Mouse (Mus musculus): Measurements from ENCODE around the gene Fdx1. TPM values are rescaled to one million over a fixed set of nuclear protein-coding genes. Genes with fewer than 3 reads are reported as not detected.

The Fdx1 gene
- polyA plus RNA-seq, 2 experiments = 39.5 to 77.6 TPM

- Histone ChIP-seq H3K4me1 (ENCODE audit: control insufficient read depth, insufficient read depth, low read length) (no peaks in the 10 kb centered on the region), H3K27ac (replicated peaks; ENCODE audit: low read depth, low read length) (no peak overlapping the region), H3K27me3 (ENCODE audit: control insufficient read depth, insufficient read depth, low read length) (no peaks in the 10 kb centered on the region), H3K36me3 (ENCODE audit: control insufficient read depth, insufficient read depth, low read length) (no peaks in the 10 kb centered on the region), H3K4me2 (replicated peaks; ENCODE audit: low read depth, low read length, severe bottlenecking) (no peak overlapping the region), H3K4me3 (replicated peaks; ENCODE audit: low read length) (no peak overlapping the region), H3K9me3 (ENCODE audit: control insufficient read depth, low read length) (0 out of 2 replicates have a peak, but pooled peaks cover 4% of the 10 kb centered on the region), H3K9ac (ENCODE audit: low read depth, low read length, severe bottlenecking) (no peak overlapping the region)
- no peak for TF ChIP-seq POLR2A (IDR thresholded peaks at IDR 0.05; ENCODE audit: borderline replicate concordance, extremely low read depth, insufficient read depth, insufficient read length)
- DNase-seq (ENCODE audit: low spot score) (no peak), ATAC-seq (ENCODE audit: low FRiP score, low read depth) (no peak)
- 46% methylated on average over 4 of the region's 4 CpGs for WGBS
Observed at GRCm38 (mm10) chr9:52003501-52003900, 40.1 kb upstream of the Fdx1 start.

- 59% methylated on average over 5 of the region's 5 CpGs for WGBS
- H3K4me1 ChIP-seq (ENCODE audit: control insufficient read depth, insufficient read depth, low read length) = no peaks in the 10 kb centered on the region
- H3K4me2 ChIP-seq (replicated peaks; ENCODE audit: low read depth, low read length, severe bottlenecking) = no peak overlapping the region
- H3K27me3 ChIP-seq (ENCODE audit: control insufficient read depth, insufficient read depth, low read length) = no peaks in the 10 kb centered on the region
- peaks cover 6% of the 10 kb centered on the region; the same call in 1 of the 2 replicates for H3K9me3 ChIP-seq (ENCODE audit: control insufficient read depth, low read length)
- no peak for TF ChIP-seq POLR2A (IDR thresholded peaks at IDR 0.05; ENCODE audit: borderline replicate concordance, extremely low read depth, insufficient read depth, insufficient read length)
- no peak overlapping the region for H3K27ac ChIP-seq (replicated peaks; ENCODE audit: low read depth, low read length)
- H3K36me3 ChIP-seq (ENCODE audit: control insufficient read depth, insufficient read depth, low read length) = no peaks in the 10 kb centered on the region
- no peak for ATAC-seq (ENCODE audit: low FRiP score, low read depth)
- no peak overlapping the region for H3K9ac ChIP-seq (ENCODE audit: low read depth, low read length, severe bottlenecking)
- no peak overlapping the region for H3K4me3 ChIP-seq (replicated peaks; ENCODE audit: low read length)
- DNase-seq (ENCODE audit: low spot score) = peak; percentile 4
Observed at GRCm38 (mm10) chr9:51995331-51996099, 32.2 kb upstream of the Fdx1 start.

GRCm38 (mm10) chr9:51994636-51995260 lies 31.4 kb upstream of the Fdx1 start:
- no peak for ATAC-seq (ENCODE audit: low FRiP score, low read depth)
- Histone ChIP-seq H3K27me3 (ENCODE audit: control insufficient read depth, insufficient read depth, low read length) (no peaks in the 10 kb centered on the region), H3K27ac (replicated peaks; ENCODE audit: low read depth, low read length) (no peak overlapping the region), H3K9ac (ENCODE audit: low read depth, low read length, severe bottlenecking) (no peak overlapping the region), H3K36me3 (ENCODE audit: control insufficient read depth, insufficient read depth, low read length) (no peaks in the 10 kb centered on the region), H3K4me2 (replicated peaks; ENCODE audit: low read depth, low read length, severe bottlenecking) (no peak overlapping the region), H3K4me1 (ENCODE audit: control insufficient read depth, insufficient read depth, low read length) (no peaks in the 10 kb centered on the region), H3K9me3 (ENCODE audit: control insufficient read depth, low read length) (peaks cover 6% of the 10 kb centered on the region; the same call in 1 of the 2 replicates), H3K4me3 (replicated peaks; ENCODE audit: low read length) (no peak overlapping the region)
- DNase-seq (ENCODE audit: low spot score) = no peak
- WGBS = 81% methylated on average over 5 of the region's 5 CpGs
- no peak for TF ChIP-seq POLR2A (IDR thresholded peaks at IDR 0.05; ENCODE audit: borderline replicate concordance, extremely low read depth, insufficient read depth, insufficient read length)

GRCm38 (mm10) chr9:51993486-51994275 lies 30.3 kb upstream of the Fdx1 start:
- Histone ChIP-seq H3K9ac (ENCODE audit: low read depth, low read length, severe bottlenecking) (no peak overlapping the region), H3K27ac (replicated peaks; ENCODE audit: low read depth, low read length) (no peak overlapping the region), H3K4me2 (replicated peaks; ENCODE audit: low read depth, low read length, severe bottlenecking) (no peak overlapping the region), H3K4me3 (replicated peaks; ENCODE audit: low read length) (no peak overlapping the region), H3K9me3 (ENCODE audit: control insufficient read depth, low read length) (peaks cover 2% of the 10 kb centered on the region; the same call in 1 of the 2 replicates), H3K36me3 (ENCODE audit: control insufficient read depth, insufficient read depth, low read length) (no peaks in the 10 kb centered on the region), H3K4me1 (ENCODE audit: control insufficient read depth, insufficient read depth, low read length) (no peaks in the 10 kb centered on the region), H3K27me3 (ENCODE audit: control insufficient read depth, insufficient read depth, low read length) (no peaks in the 10 kb centered on the region)
- DNase-seq (ENCODE audit: low spot score) (no peak), ATAC-seq (ENCODE audit: low FRiP score, low read depth) (no peak)
- 81% methylated on average over 4 of the region's 4 CpGs for WGBS
- TF ChIP-seq POLR2A (IDR thresholded peaks at IDR 0.05; ENCODE audit: borderline replicate concordance, extremely low read depth, insufficient read depth, insufficient read length) = no peak

GRCm38 (mm10) chr9:51991241-51991876 lies 28.0 kb upstream of the Fdx1 start:
- no peak overlapping the region for H3K9ac ChIP-seq (ENCODE audit: low read depth, low read length, severe bottlenecking)
- H3K27ac ChIP-seq (replicated peaks; ENCODE audit: low read depth, low read length) = no peak overlapping the region
- 18% methylated on average over 2 of the region's 2 CpGs for WGBS
- H3K4me2 ChIP-seq (replicated peaks; ENCODE audit: low read depth, low read length, severe bottlenecking) = no peak overlapping the region
- H3K9me3 ChIP-seq (ENCODE audit: control insufficient read depth, low read length) = no peaks in the 10 kb centered on the region
- ATAC-seq (ENCODE audit: low FRiP score, low read depth) (no peak), DNase-seq (ENCODE audit: low spot score) (no peak)
- H3K27me3 ChIP-seq (ENCODE audit: control insufficient read depth, insufficient read depth, low read length) = no peaks in the 10 kb centered on the region
- H3K36me3 ChIP-seq (ENCODE audit: control insufficient read depth, insufficient read depth, low read length) = no peaks in the 10 kb centered on the region
- no peak overlapping the region for H3K4me3 ChIP-seq (replicated peaks; ENCODE audit: low read length)
- no peak for TF ChIP-seq POLR2A (IDR thresholded peaks at IDR 0.05; ENCODE audit: borderline replicate concordance, extremely low read depth, insufficient read depth, insufficient read length)
- no peaks in the 10 kb centered on the region for H3K4me1 ChIP-seq (ENCODE audit: control insufficient read depth, insufficient read depth, low read length)

Data from limb, embryonic 14.5 days (tissue).